Mouse (Mus musculus): ENCODE measurements at regions not wholly inside any gene's neighbourhood (a gene's known extent, or its start where the extent isn't known, plus 50 kb on each side); places are given as distances from the start of the nearest gene placed in this dataset.

DNA sequence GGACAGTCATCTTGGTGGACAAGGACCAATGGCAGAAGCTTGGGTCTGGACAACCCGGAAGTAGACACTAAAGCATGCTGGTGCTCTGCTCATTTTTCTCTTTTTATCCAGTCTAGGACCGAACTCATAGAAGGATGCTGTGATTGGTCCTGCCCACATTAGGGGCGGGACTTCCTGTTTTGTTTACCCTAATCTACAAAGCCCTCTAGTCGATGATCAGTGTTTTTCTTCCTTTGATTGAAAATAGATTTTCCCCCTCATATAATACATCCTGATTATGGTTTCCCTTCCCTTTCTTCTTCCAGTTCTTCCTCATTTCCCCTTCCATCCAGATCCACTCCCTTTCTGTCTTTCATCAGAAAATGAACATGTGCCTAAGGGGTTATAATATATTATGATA, 175.0 kb upstream of the Stt3b start:
- DNase-seq, result no peak

DNA sequence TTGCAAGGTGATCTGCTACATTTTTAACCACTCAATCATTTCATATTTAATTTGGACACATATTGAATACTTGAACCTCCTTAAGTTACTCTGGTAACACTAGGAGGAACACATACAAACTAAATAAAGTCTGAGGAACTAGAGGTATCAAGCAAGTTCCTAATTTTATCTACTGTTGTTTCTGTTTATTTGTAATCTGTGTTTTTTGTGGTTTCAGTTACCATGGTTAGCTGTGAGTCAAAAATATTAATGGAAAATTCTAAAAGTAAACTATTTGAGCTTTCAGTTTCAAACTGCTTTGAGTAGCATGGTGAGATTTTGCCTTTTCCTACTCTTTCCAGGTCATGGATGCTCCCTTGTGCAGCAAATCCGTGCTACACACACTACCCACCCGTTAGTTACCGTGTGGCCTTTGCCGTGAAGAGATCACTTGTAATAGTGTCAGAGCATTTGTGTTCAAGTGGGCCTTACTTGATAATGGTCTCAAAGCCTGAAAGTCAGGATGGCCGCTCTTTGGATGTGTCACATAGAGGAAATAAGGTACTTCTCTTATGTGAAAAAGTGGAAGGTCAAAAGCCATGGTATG, 177.0 kb upstream of the Stt3b start:
- DNase-seq, result no peak

DNA sequence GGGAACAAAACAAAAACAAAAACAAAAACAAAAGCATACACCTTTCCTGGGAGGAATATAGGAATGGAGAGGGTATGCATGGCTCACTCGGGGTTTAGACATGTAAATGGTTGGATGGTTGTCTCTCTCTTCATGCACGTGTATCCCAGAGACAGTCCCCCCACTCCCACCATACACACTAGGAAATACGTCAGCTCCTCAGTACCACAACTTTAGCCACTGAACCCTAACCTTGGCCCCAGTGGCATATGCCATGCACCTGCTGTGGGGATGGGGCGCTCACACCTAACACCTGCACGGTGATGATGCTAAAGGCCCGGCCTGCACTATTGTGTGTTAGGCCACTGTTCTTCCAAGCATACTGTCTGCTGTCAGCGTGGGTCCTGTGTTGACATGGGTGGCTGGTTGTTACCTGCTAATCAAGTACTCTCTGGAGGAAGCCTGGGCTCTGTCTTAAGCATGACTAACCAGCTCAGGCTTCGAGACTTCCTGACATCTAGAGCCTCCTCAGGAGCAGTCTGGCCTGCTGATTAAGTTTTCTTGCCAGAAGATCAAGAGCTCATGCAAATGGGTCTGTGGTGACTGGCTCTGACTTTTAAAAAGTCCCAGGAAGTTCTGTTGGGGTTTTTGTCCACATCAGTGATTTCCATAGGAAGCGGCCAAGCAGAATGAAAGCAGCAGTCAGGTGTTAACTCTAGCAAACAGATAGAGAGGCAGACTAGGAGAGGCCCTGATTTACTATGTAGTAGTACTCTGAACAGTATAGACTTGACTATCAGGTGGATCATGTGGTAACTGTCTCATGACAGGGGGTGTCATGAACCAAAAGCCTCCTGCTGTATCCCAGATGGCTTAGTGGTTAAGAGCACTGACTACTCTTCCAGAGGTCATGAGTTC, 178.9 kb upstream of the Stt3b start:
- no peak for DNase-seq

DNA sequence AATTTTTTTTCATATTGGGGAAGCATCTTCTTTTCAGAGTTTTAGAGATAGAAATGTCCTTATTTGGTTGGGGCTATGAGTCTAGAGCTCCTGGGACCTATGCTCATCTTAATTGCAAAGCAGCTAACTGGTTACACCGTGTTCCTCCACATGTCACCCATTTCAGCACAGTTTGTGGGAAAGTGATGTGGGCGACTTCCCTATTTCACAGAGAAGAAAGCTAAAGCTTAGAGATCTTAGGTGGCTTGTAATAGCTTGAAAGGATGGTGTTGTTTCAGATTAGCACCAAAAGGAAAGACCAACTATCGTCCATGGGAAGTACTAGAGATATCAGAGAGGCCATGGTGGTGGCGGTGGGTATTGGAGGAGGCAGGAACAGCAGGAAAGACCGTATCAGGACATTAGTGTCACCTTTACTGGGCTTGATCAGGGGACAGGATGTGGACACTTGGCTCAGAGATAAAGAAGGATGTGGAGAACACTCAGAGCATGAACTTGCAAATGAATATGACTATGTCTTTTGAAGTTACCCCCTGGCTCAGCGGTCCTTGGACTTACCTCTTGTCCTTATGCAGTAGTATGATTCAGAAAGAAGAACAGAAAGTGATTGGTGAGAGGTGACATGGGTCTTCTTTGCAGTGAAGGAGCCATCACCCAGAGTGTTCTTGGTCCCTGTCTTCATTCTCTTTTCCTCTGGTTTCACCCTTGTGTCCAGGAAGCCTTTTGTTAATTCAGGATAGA, 182.4 kb upstream of the Stt3b start:
- DNase-seq, result no peak

DNA sequence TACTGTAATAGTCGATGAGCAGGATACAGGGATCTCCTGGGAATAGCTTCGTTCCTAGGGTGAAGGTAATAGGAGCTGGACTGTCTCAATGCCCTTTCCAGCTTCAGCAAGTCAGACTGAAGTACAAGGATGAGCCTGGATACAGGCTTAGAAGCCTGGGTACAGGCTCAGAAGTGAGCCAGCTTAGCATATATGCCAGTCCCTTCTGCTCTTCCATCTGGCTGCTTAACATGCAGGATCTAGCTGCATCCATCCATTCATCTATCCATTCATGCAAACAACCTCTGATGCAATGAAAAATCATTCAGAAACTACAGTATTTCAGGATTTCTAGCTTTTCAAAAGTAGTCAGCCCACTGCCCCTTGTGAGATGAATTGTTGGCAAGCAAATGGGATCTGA, 183.5 kb upstream of the Stt3b start:
- no peak for DNase-seq

DNA sequence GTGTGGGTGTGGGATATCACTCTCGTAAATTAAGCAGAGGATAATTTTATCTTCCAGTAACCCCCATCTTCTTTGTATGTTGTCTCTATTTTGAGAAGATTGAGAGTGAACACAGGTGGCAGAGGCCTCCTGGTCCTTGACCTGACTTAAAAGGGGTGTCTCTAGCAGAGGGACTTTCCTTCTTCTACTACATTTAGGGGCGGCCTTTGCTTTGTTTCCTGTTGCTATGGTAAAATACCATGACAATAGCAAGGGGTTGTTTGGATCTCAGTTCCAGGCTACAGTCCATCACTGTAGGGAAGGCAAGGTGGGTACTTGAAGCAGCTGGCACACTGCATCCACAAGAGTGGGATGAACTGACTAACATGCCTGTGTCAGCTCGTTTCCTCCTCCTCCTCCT, 189.3 kb upstream of the Stt3b start:
- DNase-seq, result no peak

DNA sequence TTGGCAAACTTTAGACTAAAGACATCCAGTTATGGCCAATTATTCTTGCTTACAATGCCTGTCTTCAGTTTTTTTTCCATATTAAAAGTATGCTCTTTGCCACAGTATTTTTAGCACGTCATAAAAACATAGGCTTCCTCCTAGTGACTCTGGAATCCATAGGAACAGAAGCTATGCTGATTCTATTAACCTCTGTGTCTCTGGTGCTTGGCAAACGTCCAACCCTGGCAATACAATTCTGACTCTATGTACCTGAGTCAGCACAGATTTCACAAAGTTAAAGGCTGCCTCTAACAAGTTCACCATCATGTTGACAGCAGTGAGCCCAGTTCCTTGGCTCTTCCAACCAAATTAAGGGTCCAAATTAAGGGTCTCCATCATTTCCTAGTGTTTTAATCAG, 194.6 kb upstream of the Stt3b start:
- DNase-seq, result no peak

DNA sequence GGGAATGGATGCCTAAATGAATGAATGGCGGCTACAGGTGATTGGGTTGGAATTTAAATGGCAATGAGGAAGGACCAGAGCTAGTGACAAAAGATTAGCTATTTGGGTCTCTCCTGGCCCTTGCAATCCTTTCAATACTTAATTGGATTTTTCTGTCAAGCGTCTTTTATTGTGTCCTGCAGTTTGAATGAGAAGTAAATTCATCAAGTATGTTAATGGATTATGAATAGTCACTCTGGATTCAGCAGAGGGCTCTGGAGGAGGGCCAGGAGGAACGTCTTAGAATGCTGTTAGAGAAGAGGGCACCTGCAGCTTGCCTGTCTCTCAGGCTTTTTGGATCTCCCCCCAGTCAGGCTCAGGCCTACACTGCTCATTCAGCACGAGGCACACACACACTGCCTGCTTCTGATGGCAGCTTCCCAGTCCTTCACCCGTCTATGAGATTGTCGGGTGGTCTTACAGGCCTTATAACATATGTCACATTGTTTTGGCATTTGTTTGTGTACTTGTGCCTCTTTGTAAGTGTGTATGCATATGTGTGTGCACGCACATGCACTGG, 197.0 kb upstream of the Stt3b start:
- no peak for DNase-seq

DNA sequence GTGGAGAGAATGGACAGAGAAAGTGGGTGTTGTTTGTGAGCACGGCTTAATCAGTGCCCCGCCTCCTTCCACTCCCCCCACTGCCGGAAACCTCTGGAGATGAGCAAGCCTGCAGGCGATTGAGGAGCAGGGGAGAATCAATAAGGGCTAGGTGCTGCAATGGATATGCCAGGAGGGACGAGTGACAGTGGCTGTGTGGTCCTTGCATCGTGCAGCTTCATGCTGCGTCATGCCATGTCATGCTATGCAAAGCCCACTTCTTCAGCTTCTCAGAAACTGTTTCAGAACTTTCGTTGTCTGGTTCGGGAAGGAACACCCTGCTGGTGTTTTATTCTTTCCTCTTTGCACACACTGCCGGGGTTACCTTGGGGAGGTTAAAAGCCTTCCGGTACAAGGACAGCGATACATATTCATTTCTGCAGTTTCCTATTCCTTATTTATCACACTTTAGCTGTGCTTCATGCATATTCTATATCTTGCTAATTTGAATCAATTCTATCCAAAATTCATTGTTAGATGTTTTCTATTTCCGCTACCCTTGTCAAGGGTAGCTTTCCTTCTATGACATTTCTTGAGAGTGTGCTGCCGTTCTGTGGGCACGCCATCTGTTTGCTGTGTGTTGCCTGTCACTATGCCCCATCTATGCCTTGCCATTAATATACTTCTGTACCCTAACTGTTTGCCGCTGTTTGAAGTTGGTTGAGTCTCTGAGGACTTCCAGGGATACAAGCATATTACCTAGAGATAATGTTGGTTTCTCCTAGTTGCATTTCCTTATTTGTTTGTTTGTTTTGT, 202.8 kb upstream of the Stt3b start:
- no peak for DNase-seq

DNA sequence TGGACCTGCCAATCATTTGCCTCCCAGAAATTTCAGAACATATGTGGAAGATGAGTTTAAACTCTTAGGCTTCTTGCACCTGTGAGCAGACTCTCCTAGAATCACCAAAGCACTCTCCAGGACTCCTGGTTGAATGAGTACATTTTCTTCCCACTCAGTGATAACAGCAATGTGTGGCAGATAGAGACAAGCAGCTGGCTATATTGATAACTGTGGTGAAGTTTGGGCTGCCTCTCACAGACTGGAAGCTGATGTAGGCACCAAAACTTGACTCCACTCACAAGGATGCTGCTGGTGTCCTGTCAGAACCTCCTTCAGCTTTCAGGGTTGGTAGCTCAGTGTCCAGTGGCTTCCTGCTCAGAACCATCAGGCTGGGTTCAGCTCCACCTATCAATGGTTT, 207.7 kb upstream of the Stt3b start:
- DNase-seq, result no peak

DNA sequence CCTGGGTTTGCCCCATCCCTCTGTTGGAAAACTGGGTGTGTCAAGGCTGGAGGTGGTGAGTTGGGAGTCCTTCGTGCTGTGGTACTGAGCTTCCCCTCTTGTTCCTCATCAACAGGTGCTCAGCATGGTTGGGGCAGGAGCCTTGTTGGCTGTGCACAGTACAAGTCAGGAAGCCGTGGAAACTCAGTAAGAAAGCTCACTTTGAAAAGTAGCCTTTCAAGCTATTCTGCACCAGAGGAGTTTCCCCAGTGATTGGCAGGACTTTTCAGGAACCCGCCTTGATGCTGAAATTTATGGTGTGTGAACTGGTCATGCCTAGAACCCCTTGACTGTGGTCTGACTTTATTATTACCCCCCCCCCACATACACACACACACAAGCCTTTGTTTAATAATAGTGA, 213.9 kb upstream of the Stt3b start:
- DNase-seq, result no peak

DNA sequence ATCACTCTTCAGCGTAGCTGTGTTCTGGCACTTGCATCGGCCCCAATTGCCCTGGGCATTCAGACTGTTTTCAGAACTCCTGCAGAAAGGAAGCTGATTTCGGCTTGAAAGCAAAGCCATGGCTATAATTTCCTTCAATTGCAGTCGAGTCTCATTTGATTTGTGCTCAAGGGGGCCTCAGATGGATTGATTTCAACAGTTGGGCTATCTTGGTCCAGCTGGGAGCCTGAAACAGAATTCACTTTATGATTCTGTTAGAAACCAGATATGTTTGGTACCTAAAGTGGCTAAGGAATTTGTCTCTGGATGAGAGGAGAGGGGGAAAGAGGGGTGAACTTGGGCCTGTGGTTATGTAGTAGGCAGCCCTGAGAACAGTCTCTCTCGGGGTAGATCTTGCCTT, 214.4 kb upstream of the Stt3b start:
- DNase-seq, result no peak

DNA sequence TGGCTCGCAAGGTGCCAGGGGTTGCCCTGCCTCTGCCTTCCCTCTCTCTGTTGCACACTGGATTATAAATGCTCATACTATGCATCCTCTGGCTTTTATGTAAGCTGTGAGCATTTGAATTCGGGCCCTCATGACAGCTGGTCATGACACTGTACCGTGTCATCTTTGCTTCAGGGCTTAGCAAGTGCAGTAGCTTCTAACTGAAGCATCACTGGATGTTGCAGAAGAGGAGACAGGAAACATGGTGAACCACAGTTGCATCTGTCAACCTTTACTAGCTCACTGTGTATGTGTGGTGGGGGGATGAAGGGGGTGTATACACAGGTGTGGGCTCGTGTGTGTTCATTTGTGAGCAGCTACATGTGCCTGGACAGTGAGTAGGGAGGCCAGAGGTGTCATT, 216.1 kb upstream of the Stt3b start:
- DNase-seq, result no peak

DNA sequence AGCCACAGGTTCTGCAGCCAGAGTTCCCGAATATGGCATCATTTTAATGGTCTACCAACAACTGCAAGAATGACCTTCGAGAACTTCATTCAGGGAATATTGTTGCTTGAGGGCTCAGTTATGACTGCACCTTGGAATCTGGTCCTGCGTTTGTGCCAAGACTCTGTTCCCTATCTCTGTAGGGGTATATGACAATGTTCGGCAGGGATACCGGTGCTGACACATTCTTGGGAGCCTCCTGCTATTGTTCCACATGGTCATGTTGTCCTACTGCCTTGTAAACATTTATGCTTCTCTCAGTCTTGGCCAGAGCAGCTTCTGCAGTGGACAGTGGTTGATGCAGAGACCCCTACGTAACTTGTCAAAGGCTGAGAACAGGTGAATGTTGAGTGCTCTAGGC, 216.8 kb upstream of the Stt3b start:
- no peak for DNase-seq

DNA sequence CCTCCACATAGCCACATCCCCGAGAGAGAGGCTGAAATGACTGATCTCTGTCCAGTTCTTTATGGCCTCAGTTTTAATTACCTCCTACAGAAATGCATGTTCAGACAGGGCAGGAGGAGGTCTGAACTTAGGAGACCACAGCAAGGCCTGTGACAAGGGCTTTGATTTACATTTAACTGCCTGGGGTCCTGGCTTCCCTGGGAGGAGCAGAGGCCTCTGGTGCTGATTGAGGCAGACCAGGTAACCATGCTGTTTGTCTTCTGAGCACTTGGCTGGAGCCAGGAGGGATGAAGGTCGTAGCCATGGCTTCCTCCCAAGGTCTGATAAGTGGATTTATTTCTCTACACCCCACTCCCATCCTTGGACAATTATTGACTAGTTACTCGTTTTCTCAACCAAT, 224.0 kb upstream of the Stt3b start:
- no peak for DNase-seq

DNA sequence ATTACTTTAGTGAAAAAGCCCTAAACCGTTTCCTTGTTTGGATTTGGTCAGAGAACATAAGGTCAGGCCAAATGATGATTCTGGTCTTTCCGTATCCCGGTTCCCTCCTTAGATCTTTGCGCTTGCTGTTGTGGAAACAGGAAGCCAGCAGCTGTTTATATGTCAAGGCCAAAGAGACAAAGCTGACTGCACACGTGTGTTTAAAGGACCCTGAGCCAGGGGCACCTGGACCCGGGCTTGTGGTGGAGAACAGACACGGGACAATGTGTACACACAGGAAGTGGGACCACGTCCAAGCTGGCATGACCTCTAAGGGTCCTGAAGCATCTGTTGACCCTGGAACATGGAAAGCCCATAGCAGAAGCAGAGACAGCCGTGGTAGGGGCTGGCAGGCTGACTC, 233.4 kb upstream of the Stt3b start:
- no peak for DNase-seq

DNA sequence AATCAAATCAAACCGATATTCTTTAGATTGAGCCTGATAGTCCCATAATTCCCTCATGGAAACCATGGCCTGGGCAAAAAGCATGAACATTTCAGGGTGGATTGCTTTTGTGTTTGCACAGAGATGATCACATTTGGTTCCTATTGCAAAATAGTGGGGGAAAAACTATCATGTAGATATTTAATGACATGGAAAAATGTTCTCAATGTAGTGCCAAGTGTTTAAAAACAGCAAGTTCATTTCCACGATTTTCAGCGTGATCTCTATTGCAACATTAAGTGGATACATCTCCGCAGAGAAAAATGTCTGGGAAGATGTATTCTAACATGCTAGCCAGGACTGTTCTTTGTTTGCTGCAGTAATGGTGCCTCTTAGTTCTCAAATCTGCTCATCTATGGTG, 235.0 kb upstream of the Stt3b start:
- DNase-seq, result no peak

DNA sequence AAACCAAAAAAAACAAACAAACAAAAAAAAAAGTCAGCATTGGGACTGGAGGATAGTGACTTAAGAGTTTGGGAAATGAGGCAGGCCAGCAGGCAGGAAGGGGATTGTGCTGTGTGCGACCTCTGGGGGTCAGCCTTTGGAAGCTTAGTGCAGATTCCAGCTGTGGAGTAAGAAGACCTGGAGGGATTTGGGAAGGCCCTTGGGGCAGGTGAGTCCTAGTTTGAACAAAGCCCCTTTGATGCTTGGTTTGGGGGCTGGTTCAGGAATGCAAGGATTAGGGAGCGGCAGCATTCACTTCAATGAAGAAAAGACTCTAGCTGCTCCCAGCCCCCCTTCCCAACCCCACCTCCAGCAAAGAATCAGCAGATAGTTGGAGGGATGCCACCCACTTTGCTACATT, 235.6 kb upstream of the Stt3b start:
- DNase-seq, result no peak

DNA sequence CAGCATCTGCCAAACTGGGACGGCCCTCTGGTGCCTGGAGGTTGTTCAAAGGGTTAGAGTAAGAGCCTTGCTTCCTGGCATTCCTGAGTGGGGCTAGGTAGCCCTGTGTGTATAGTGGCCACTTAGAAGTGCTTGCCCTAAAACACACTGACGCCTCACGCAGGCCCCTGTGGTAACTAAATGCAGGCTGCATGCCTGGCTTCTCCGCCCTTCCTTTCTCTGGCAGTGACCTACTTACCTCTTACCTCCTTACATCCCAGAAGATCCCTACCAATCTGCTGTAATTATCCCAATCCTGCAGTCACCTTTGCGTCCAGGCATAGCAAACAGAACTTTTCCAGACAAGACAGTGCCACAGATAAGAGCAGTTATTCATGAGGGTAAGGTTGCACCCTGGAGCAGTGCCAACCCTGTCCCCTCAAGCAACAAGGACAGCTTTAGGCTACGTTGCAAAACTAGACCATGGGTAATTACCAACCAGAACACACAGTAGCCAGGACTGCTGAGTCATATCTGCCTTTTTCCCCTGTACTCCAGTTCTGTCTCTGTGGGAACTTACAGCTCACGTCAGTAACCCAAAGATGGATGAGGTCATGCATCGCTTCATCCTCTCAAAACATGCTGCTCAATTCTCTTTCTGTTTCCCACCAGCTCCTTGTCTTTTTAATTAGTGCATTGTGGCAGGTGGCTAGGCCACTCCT, 237.6 kb upstream of the Stt3b start:
- DNase-seq, result no peak

DNA sequence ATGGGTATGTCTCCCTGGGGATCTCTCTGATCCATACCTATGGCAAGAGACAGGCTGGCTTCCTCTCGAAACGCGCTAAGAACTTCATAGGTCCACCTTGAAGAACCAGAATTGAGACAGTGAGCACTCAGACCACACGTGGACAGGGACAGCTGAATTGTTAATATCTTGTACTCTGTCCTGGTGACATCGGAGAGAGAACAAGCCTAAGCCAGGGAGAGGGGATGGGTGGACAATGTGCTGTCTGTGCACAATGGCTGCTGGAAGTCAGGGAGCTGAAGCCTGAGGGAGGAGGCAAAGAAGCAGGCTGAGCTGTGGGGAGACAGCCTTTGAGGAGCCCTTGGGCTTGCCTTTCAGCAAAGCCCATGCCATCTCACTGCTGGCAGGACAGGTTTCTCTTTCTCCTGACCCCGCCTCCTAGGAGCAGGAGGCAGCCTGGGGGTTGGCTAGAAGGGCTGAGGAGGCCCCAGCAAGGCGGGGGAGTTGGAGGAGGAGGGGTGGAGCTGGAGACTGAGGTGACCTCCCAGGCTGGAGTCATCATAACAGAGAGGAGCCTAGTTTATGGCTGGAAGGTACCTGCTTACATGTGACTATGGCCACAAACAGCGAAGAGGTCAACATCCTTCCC, 238.6 kb upstream of the Stt3b start:
- DNase-seq, result no peak

DNA sequence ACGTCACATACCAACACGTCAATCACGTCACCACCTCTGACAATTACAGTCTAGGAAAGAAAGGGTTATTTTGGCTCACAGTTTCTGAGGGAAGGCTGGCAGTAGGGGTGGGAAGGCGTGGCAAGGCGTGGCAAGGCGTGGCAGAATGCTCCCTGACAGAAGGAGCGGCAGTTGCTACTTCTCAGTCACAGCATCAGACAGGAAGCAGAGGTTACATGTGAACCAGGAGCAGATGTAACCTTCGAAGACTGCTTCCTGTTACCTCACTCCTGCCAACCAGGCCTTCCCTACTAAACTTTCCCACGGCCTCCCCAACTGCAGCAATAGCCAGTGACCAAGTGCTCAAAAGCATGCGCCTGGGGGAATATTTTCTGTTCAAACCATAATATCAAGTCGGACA, 240.9 kb upstream of the Stt3b start:
- no peak for DNase-seq

DNA sequence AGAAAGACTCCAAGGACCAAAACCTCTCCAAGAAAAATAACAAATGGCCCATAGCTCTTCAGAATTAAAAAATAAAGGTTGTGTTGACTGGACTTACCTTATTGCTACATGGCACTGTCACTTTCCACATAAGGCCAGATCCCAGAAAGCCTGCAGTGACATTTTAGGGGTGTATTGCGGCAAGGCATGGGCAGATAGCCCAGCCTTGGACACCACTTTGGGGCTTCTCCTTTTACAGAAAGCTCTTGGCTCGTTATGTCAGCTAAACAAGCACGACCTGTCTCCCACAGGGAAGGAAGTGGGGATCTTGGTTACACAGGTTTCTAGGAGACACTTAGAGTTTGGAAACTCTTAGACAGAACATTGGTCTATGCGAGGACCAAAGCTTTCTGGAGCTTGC, 241.3 kb upstream of the Stt3b start:
- DNase-seq, result no peak
